Mouse (Mus musculus) G1E (cell line): ENCODE results near the gene Pla2g15.

Experiments used
- CTCF ChIP-seq: IDR thresholded peaks from 2 replicates; pipeline ENCODE4 v1.5.1; 2012; ENCODE audit warnings: low read depth, low read length, inconsistent platforms, mixed read lengths
- GATA1 ChIP-seq: IDR thresholded peaks from 2 replicates; pipeline ENCODE4 v1.6.1; 2012; ENCODE audit warnings: borderline replicate concordance, low read length, inconsistent platforms, mixed read lengths
- GATA2 ChIP-seq: IDR thresholded peaks from 2 replicates; pipeline ENCODE4 v1.6.1; 2012; ENCODE audit warnings: low read depth, low read length, inconsistent platforms, borderline replicate concordance

DNA sequence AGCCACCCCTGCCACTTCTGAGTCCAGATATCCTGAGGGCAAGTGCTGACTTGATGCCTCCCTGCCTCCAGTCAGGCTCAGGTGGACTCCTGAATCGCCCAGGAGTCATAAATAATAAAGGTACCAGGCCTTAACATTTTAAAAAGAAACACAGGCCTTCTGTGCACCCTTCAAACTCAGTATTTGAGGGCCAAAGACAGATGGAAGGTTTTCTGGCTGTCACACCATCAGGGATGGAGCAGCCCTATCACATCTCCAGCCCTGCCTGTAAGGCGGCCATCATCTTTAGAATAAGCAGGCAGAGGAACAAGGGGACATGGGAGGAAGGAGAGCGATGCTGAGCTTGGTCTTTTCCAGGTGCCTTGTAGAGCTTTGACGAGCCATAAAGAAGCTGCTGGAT is 19.2 kb upstream of the Pla2g15 start:
- TF ChIP-seq CTCF (no peak), GATA1 (no peak), GATA2 (no peak)
